Comparison of ENCODE assay signal across 21 mouse cellular contexts in the genomic region with DNA sequence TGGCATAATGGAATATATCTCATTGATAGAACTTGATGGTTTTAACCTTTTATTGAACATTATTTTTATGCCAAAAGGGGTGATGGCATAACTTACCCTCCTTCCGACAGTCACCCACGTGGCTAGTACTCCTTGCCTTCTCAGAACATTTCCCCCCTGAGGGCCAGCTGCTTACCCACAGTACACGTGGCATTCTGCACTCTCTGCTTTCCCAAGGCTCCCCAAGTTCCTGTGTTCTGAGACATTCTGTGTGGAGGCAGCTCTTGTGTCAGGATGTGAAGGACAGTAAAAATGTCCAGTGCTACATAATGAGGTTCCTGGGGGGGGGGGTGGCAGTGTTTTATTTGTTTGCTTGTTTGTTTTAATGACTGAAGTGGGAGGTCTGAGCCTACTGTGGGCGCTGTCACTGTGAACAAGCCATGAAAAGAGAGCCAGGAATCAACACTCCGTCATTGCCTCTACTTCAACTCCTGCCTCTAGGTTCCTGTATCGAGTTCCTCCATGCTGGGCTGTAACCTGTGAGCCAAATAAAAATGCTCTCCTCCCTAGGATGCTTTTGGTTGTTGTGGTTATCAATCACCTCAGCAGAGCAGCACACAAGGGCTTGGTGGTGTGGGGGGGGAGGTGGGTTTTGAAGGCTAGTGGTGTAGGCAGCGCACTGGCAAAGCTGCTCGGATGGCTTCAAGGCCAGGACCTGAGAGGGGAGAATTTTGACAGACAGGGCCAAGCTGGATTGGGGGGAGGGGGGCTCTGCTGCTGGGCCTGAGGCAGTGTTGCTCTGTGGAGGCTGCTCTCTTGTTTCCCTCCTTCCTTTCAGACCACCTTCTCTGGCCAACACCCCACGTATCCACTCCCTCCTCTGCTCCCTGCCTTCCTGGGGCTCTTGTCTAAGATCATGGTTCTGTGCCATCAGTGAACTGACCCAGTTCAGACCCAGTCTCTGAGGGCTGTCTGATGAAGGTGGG. TPM values are rescaled to one million over a fixed set of nuclear protein-coding genes. Genes with fewer than 3 reads are reported as not detected.
DNase-seq lines count a peak whose midpoint lies in the region; ATAC-seq and TF ChIP-seq lines count a peak whose summit lies in the region.
"Had no signal": no experiment of that assay in that cellular context is flagged by ENCODE, and none has a peak within 500 bp of the region (broad histone marks: within the 10 kb centered on the region; RNA-seq: fewer than 3 reads in every experiment).

No protein-coding gene starts in this region.

- no peaks in the 10 kb centered on the region for H3K27me3 ChIP-seq in heart, embryonic 12.5 days (replicated peaks)
- no peaks in the 10 kb centered on the region for H3K27me3 ChIP-seq in kidney, postnatal 0 days (ENCODE audit: insufficient read depth, low read length)
- H3K27me3 ChIP-seq in embryonic facial prominence, embryonic 14.5 days (replicated peaks; ENCODE audit: control insufficient read depth, insufficient read depth, low read length), result no peaks in the 10 kb centered on the region
- H3K27me3 ChIP-seq: liver, embryonic 12.5 days; lung, embryonic 15.5 days; midbrain, embryonic 12.5 days; neural tube, embryonic 15.5 days; Patski had no signal

- no peak overlapping the region for H3K9ac ChIP-seq in heart, embryonic 12.5 days
- no peak overlapping the region for H3K9ac ChIP-seq in kidney, postnatal 0 days (ENCODE audit: low read depth, low read length)
- no peak overlapping the region for H3K9ac ChIP-seq in embryonic facial prominence, embryonic 14.5 days (ENCODE audit: low read depth, low read length)
- H3K9ac ChIP-seq: liver, embryonic 12.5 days; lung, embryonic 15.5 days; midbrain, embryonic 12.5 days; neural tube, embryonic 15.5 days had no signal

- no peaks in the 10 kb centered on the region for H3K9me3 ChIP-seq in heart, embryonic 12.5 days (replicated peaks)
- no peaks in the 10 kb centered on the region for H3K9me3 ChIP-seq in kidney, postnatal 0 days (replicated peaks; ENCODE audit: low read length)
- H3K9me3 ChIP-seq in embryonic facial prominence, embryonic 14.5 days (ENCODE audit: control insufficient read depth, low read length), result no peaks in the 10 kb centered on the region
- H3K9me3 ChIP-seq: liver, embryonic 12.5 days; lung, embryonic 15.5 days; midbrain, embryonic 12.5 days; neural tube, embryonic 15.5 days had no signal

- H3K4me1 ChIP-seq in heart, embryonic 12.5 days (replicated peaks), result peaks cover 46% of the 10 kb centered on the region
- no peaks in the 10 kb centered on the region; the same call in 1 of the 2 replicates for H3K4me1 ChIP-seq in kidney, postnatal 0 days (replicated peaks; ENCODE audit: insufficient read depth, low read length)
- H3K4me1 ChIP-seq in embryonic facial prominence, embryonic 14.5 days (ENCODE audit: control insufficient read depth, insufficient read depth, low read length), result peaks cover 15% of the 10 kb centered on the region
- H3K4me1 ChIP-seq: liver, embryonic 12.5 days; neural tube, embryonic 15.5 days had no signal

- TF ChIP-seq CTCF in kidney, postnatal 0 days (IDR thresholded peaks at IDR 0.05; ENCODE audit: low read depth), result no peak

- no peak for DNase-seq in heart, postnatal 10 days
- peak; percentile 86 for DNase-seq in kidney, postnatal 0 days (ENCODE audit: low spot score)
- DNase-seq in kidney, adult 11 months, result no peak
- DNase-seq in embryonic facial prominence, embryonic 14.5 days (ENCODE audit: low spot score), result no peak
- no peak for DNase-seq in Muller cell, postnatal 12 days (ENCODE audit: inconsistent ontology term)
- DNase-seq in embryo, embryonic 11 days, result no peak
- DNase-seq: cerebellum, adult 9-10 months; gastrocnemius, postnatal 14 days; kidney, adult 8-10 months; layer of hippocampus, postnatal 36 days; right cerebral cortex, postnatal 4 days; thymus, postnatal 25 days had no signal

- peaks cover 3% of the 10 kb centered on the region; the same call in 1 of the 2 replicates for H3K36me3 ChIP-seq in heart, embryonic 12.5 days
- no peaks in the 10 kb centered on the region for H3K36me3 ChIP-seq in kidney, postnatal 0 days (ENCODE audit: insufficient read depth, low read length)
- H3K36me3 ChIP-seq in embryonic facial prominence, embryonic 14.5 days (ENCODE audit: control insufficient read depth, insufficient read depth, low read length), result no peaks in the 10 kb centered on the region
- H3K36me3 ChIP-seq: neural tube, embryonic 15.5 days had no signal

- no peak for ATAC-seq in heart, embryonic 12.5 days (ENCODE audit: insufficient number of reproducible peaks, low FRiP score)
- peak; percentile 65 for ATAC-seq in kidney, postnatal 0 days (replicated peaks; ENCODE audit: low FRiP score, low read depth)
- no peak for ATAC-seq in embryonic facial prominence, embryonic 14.5 days (ENCODE audit: low read depth)
- ATAC-seq: activated CD4-positive, CD25-positive, alpha-beta regulatory T cell, adult 4 months; hindbrain, embryonic 16.5 days; liver, embryonic 12.5 days had no signal

- H3K27ac ChIP-seq in heart, embryonic 12.5 days (ENCODE audit: poor library complexity, severe bottlenecking), result peak overlapping the region; percentile 18; the same call in 1 of the 2 replicates
- H3K27ac ChIP-seq in kidney, postnatal 0 days, result no peak overlapping the region; the same call in 1 of the 2 replicates
- 0 out of 2 replicates have a peak overlapping the region, but pooled peaks have one; percentile 17 for H3K27ac ChIP-seq in embryonic facial prominence, embryonic 14.5 days (replicated peaks; ENCODE audit: low read depth, low read length)
- H3K27ac ChIP-seq: liver, embryonic 12.5 days; lung, embryonic 15.5 days; macrophage; midbrain, embryonic 12.5 days; neural tube, embryonic 15.5 days had no signal

- intact Hi-C loops in heart, postnatal 10 days (cut with DNase I), result no loop called here

- H3K4me2 ChIP-seq in heart, embryonic 12.5 days, result no peak overlapping the region
- no peak overlapping the region for H3K4me2 ChIP-seq in kidney, postnatal 0 days (ENCODE audit: low read length)
- H3K4me2 ChIP-seq in embryonic facial prominence, embryonic 14.5 days (ENCODE audit: low read depth, low read length), result no peak overlapping the region
- H3K4me2 ChIP-seq: liver, embryonic 12.5 days; lung, embryonic 15.5 days; midbrain, embryonic 12.5 days; neural tube, embryonic 15.5 days had no signal

- no peak overlapping the region for H3K4me3 ChIP-seq in heart, embryonic 12.5 days
- H3K4me3 ChIP-seq in kidney, postnatal 0 days (replicated peaks; ENCODE audit: low read depth, low read length), result no peak overlapping the region
- H3K4me3 ChIP-seq in embryonic facial prominence, embryonic 14.5 days (ENCODE audit: low read depth, low read length), result no peak overlapping the region
- H3K4me3 ChIP-seq: liver, embryonic 12.5 days; lung, embryonic 15.5 days; midbrain, embryonic 12.5 days; neural tube, embryonic 15.5 days had no signal

- WGBS in heart, embryonic 12.5 days, result 76% methylated on average over 9 of the region's 9 CpGs
- WGBS in kidney, postnatal 0 days, result 30% methylated on average over 9 of the region's 9 CpGs
- WGBS in embryonic facial prominence, embryonic 14.5 days, result 48% methylated on average over 9 of the region's 9 CpGs

RNA-seq across cellular contexts. Expression of gene Mrpl33, which starts 31.1 kb away (rescaled TPM):
- 372 TPM in 2 replicates for polyA plus RNA-seq in heart, embryonic 12.5 days (2016; fragmentation: Nextera tagmentation; extraction: Ambion mirVana)
- 100 to 1,000 TPM; 315 to 318 TPM for total RNA-seq in heart, postnatal 10 days (2021)
- 369 and 406 TPM in 2 replicates for polyA plus RNA-seq in kidney, postnatal 0 days (2015; fragmentation: Nextera tagmentation; extraction: Ambion mirVana)
- 297 and 305 TPM in 2 replicates for polyA plus RNA-seq in embryonic facial prominence, embryonic 14.5 days (2014; fragmentation: Nextera tagmentation; extraction: Ambion mirVana)
